ENCODE assay signal across 8 mouse cellular contexts in genomic region chr2:121170481-121170971, GRCm38 (mm10). TPM values are rescaled to one million over a fixed set of nuclear protein-coding genes. Genes with fewer than 3 reads are reported as not detected.
DNase-seq lines count a peak whose midpoint lies in the region; ATAC-seq and TF ChIP-seq lines count a peak whose summit lies in the region.

Gene Tubgcp4 (plus strand): TSS chr2:121170654.

- peak within 1 kb of the TSS; percentile 93 for H3K27ac ChIP-seq in spleen, adult 2 months (ENCODE audit: insufficient read depth, low read length)
- peak within 1 kb of the TSS; percentile 91 for H3K27ac ChIP-seq in limb, embryonic 10.5 days
- H3K27ac ChIP-seq in midbrain, embryonic 12.5 days (replicated peaks), result peak within 1 kb of the TSS; percentile 87

- no peak for TF ChIP-seq CTCF in spleen, adult 2 months (IDR thresholded peaks at IDR 0.05; ENCODE audit: extremely low read depth, insufficient read depth, insufficient read length, insufficient replicate concordance)

- intact Hi-C loops in gastrocnemius, postnatal 14 days (cut with DNase I; ENCODE audit: low total_unique reads), result no loop called here

- peak within 1 kb of the TSS; percentile 97 for H3K4me3 ChIP-seq in spleen, adult 2 months (ENCODE audit: extremely low read depth, insufficient read depth, insufficient read length)
- H3K4me3 ChIP-seq in limb, embryonic 10.5 days, result peak within 1 kb of the TSS; percentile 78
- peak within 1 kb of the TSS; percentile 85 for H3K4me3 ChIP-seq in midbrain, embryonic 12.5 days

- peaks cover 16% of the 10 kb centered on the region for H3K36me3 ChIP-seq in spleen, adult 2 months (ENCODE audit: control insufficient read depth, insufficient read depth, low read length)
- peaks cover 46% of the 10 kb centered on the region for H3K36me3 ChIP-seq in limb, embryonic 10.5 days
- H3K36me3 ChIP-seq in midbrain, embryonic 12.5 days, result peaks cover 35% of the 10 kb centered on the region

- no peak for TF ChIP-seq POLR2A in spleen, adult 2 months (IDR thresholded peaks at IDR 0.05; ENCODE audit: low read depth, low read length)

- WGBS in spleen, adult 2 months, result under 1% methylated on average over 38 of the region's 38 CpGs
- WGBS in limb, embryonic 10.5 days, result under 1% methylated on average over 38 of the region's 38 CpGs
- 0% methylated on average over 37 of the region's 38 CpGs for WGBS in midbrain, embryonic 12.5 days

- peaks cover 6% of the 10 kb centered on the region; the same call in 1 of the 2 replicates for H3K4me1 ChIP-seq in spleen, adult 2 months (ENCODE audit: control insufficient read depth, insufficient read depth, insufficient read length)
- H3K4me1 ChIP-seq in limb, embryonic 10.5 days, result peaks cover 23% of the 10 kb centered on the region
- peaks cover 23% of the 10 kb centered on the region for H3K4me1 ChIP-seq in midbrain, embryonic 12.5 days

- H3K4me2 ChIP-seq in midbrain, embryonic 12.5 days (replicated peaks), result peak within 1 kb of the TSS; percentile 86

- no peaks in the 10 kb centered on the region for H3K27me3 ChIP-seq in spleen, adult 2 months (ENCODE audit: control insufficient read depth, insufficient read depth, low read length)
- H3K27me3 ChIP-seq in limb, embryonic 10.5 days (ENCODE audit: low read depth, poor library complexity, severe bottlenecking), result no peaks in the 10 kb centered on the region
- H3K27me3 ChIP-seq in midbrain, embryonic 12.5 days, result no peaks in the 10 kb centered on the region

- peak within 1 kb of the TSS; percentile 85 for H3K9ac ChIP-seq in midbrain, embryonic 12.5 days (replicated peaks)

- no peaks in the 10 kb centered on the region for H3K9me3 ChIP-seq in limb, embryonic 10.5 days (replicated peaks)
- H3K9me3 ChIP-seq in midbrain, embryonic 12.5 days, result no peaks in the 10 kb centered on the region

- ATAC-seq in inflammation-experienced regulatory T-cells, adult 6 months, result peak; percentile 43
- ATAC-seq in midbrain, embryonic 12.5 days (ENCODE audit: low FRiP score, low read depth), result peak; percentile 72

- peak; percentile 14 to 38 for DNase-seq in spleen, adult 2 months (ENCODE audit: low read depth in 1 of 2, low spot score in 2 of 2)
- no peak for DNase-seq in spleen, adult 12 weeks (ENCODE audit: low spot score)
- DNase-seq in c-Kit-negative CD71-positive TER-119-positive erythroid progenitor cells, embryonic 14.5 days (ENCODE audit: low read depth, low spot score), result peak; percentile 46
- peak; percentile 37 for DNase-seq in gastrocnemius, postnatal 14 days
- no peak for DNase-seq in limb, embryonic 10.5 days (ENCODE audit: low spot score)
- no peak for DNase-seq in cerebellum, adult 11-12 months

RNA-seq across cellular contexts. Expression of gene Tubgcp4, which starts in this region (rescaled TPM):
- 35.7 and 37.1 TPM in 2 replicates for polyA plus RNA-seq in spleen, adult 2 months (2012; rRNA removed)
- total RNA-seq in gastrocnemius, postnatal 14 days (2021), result 1 to 10 TPM; 7.9 to 8.9 TPM
- polyA plus RNA-seq in inflammation-experienced regulatory T-cells, adult 6 months (2017; shearing (Covaris generic)), result 100 to 1,000 TPM in 1 of 3 experiments, 10 to 100 TPM in 2; 65.3 to 101 (median 80.2) TPM
- 78.0 and 82.8 TPM in 2 replicates for polyA plus RNA-seq in limb, embryonic 10.5 days (2016; fragmentation: Nextera tagmentation; extraction: Ambion mirVana)
- 81.9 and 82.5 TPM in 2 replicates for polyA plus RNA-seq in midbrain, embryonic 12.5 days (2016; fragmentation: Nextera tagmentation; extraction: Ambion mirVana)

Comparison
In these comparisons a context has a peak if more than half of its experiments do, and no peak if none do; other contexts are left out.
1. DNase-seq: peak in spleen, adult 2 months (2 of 2), c-Kit-negative CD71-positive TER-119-positive erythroid progenitor cells, embryonic 14.5 days (single experiment) and gastrocnemius, postnatal 14 days (single experiment); none in spleen, adult 12 weeks (single experiment), limb, embryonic 10.5 days (single experiment) and cerebellum, adult 11-12 months (single experiment).
2. Peak in every context shown above with its lines, with median percentiles within 50 percentile points of each other: H3K27ac ChIP-seq and H3K4me3 ChIP-seq.